Comparison of ENCODE assay signal across 26 mouse cellular contexts in the genomic region with DNA sequence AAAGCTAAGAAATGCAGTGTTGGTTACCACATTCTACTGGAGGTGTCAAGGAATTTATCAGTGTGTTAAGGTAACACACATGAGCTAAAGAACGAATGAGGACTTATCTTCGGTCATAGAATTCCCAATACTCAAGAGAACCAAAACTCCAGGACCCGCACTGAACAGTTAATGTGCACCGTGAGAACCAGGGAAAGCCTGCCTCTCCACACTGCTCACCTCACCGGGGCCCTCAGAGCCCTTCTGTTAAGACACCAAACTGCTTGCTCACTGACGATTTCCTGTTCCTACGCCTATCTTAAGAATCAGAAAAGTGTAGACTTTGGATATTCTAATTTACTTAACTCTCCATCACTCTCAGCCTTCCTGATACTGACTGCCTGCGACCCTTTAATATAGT.
"Had no signal": no experiment of that assay in that cellular context is flagged by ENCODE, and none has a peak within 500 bp of the region (broad histone marks: within the 10 kb centered on the region; RNA-seq: fewer than 3 reads in every experiment).

No protein-coding gene starts in this region.

- H3K27me3 ChIP-seq: heart, embryonic 13.5 days; heart, embryonic 15.5 days; kidney, embryonic 15.5 days; limb, embryonic 12.5 days; liver, embryonic 13.5 days had no signal

- H3K4me1 ChIP-seq: heart, embryonic 13.5 days; heart, embryonic 15.5 days; limb, embryonic 10.5 days; limb, embryonic 12.5 days; liver, embryonic 13.5 days had no signal

- H3K4me2 ChIP-seq: heart, embryonic 11.5 days; heart, embryonic 13.5 days; heart, embryonic 15.5 days; hindbrain, embryonic 14.5 days; kidney, embryonic 15.5 days; limb, embryonic 12.5 days; liver, embryonic 11.5 days; liver, embryonic 13.5 days had no signal

- ATAC-seq: hindbrain, embryonic 16.5 days; intestine, embryonic 16.5 days had no signal

- H3K9ac ChIP-seq: heart, embryonic 13.5 days; heart, embryonic 15.5 days; hindbrain, embryonic 14.5 days; kidney, embryonic 15.5 days; limb, embryonic 12.5 days; liver, embryonic 13.5 days had no signal

- H3K9me3 ChIP-seq: heart, embryonic 13.5 days; heart, embryonic 15.5 days; kidney, embryonic 15.5 days; limb, embryonic 10.5 days; limb, embryonic 12.5 days; liver, embryonic 13.5 days had no signal

- H3K4me3 ChIP-seq: heart, adult 2 months; heart, embryonic 13.5 days; heart, embryonic 15.5 days; kidney, embryonic 15.5 days; limb, embryonic 10.5 days; limb, embryonic 12.5 days; liver, embryonic 13.5 days had no signal

- DNase-seq: gastrocnemius, postnatal 14 days; gastrocnemius, postnatal 36 days; heart, adult 11 months; heart, adult 2 months; heart, postnatal 14 days; heart, postnatal 36 days; kidney, adult 11 months; kidney, adult 2 months; kidney, adult 9 months; kidney, postnatal 14 days; kidney, postnatal 36 days; layer of hippocampus, adult 9-11 months; layer of hippocampus, postnatal 36 days; liver; liver, embryonic 13.5 days had no signal

- H3K36me3 ChIP-seq: heart, embryonic 13.5 days; heart, embryonic 15.5 days; kidney, embryonic 15.5 days; limb, embryonic 10.5 days; limb, embryonic 12.5 days; liver, embryonic 13.5 days had no signal

- H3K27ac ChIP-seq: heart, adult 2 months; heart, embryonic 13.5 days; heart, embryonic 15.5 days; hindbrain, embryonic 14.5 days; kidney, embryonic 15.5 days; kidney, postnatal 0 days; limb, embryonic 10.5 days; limb, embryonic 12.5 days; liver, embryonic 13.5 days had no signal
